Mouse (Mus musculus) liver, embryonic 12.5 days (tissue): Measurements from ENCODE around the gene Eral1. TPM values are rescaled to one million over a fixed set of nuclear protein-coding genes. Genes with fewer than 3 reads are reported as not detected.

ENCODE experiments used
- ATAC-seq: fragments of 200-750 bp; cut with Nextera tagmentation; 2 replicates; pipeline ENCODE4 v1.8.0; 2017; ENCODE audit warnings: moderate number of reproducible peaks, mild to moderate bottlenecking, moderate library complexity
- H3K27ac ChIP-seq: fragments of 300-500 bp; sonication (generic); 2 replicates; pipeline ENCODE4 v1.5.1; 2016; ENCODE audit warnings: mild to moderate bottlenecking
- H3K27me3 ChIP-seq: fragments of 300-500 bp; sonication (generic); replicated peaks from 2 replicates; pipeline ENCODE4 v1.6.1; 2016; ENCODE audit warnings: mild to moderate bottlenecking, moderate library complexity
- H3K36me3 ChIP-seq: fragments of 300-500 bp; sonication (generic); 2 replicates; pipeline ENCODE4 v1.6.1; 2016; ENCODE audit warnings: mild to moderate bottlenecking, moderate library complexity
- H3K4me1 ChIP-seq: fragments of 300-500 bp; sonication (generic); 2 replicates; pipeline ENCODE4 v1.6.1; 2016
- H3K4me2 ChIP-seq: fragments of 300-500 bp; sonication (generic); 2 replicates; pipeline ENCODE4 v1.6.1; 2016; ENCODE audit warnings: mild to moderate bottlenecking, moderate library complexity
- H3K4me3 ChIP-seq: fragments of 300-500 bp; sonication (generic); 2 replicates; pipeline ENCODE4 v1.5.1; 2016; ENCODE audit warnings: mild to moderate bottlenecking, moderate library complexity
- H3K9ac ChIP-seq: fragments of 300-500 bp; sonication (generic); 2 replicates; pipeline ENCODE4 v1.6.1; 2016; ENCODE audit warnings: mild to moderate bottlenecking, moderate library complexity
- H3K9me3 ChIP-seq: fragments of 300-500 bp; sonication (generic); replicated peaks from 2 replicates; pipeline ENCODE4 v1.6.1; 2016; ENCODE audit warnings: mild to moderate bottlenecking, moderate library complexity
- WGBS: fragments of 180-500 bp; shearing (Covaris S2); methylation state at CpG from one replicate; pipeline ENCODE4 v1.1.7; 2016; ENCODE audit not compliant: insufficient replicate concordance; 5-methylcytosine and 5-hydroxymethylcytosine counted together
- polyA plus RNA-seq: library from polyadenylated mRNA; unstranded; fragments of >200 nt; fragmentation: Nextera tagmentation; extraction: Ambion mirVana; gene quantifications from 2 replicates; pipeline ENCODE4 v1.2.1, GENCODE M21; 2016

Eral1 gene
- polyA plus RNA-seq, 1 experiment from 2014 or later: 25.5 TPM

DNA sequence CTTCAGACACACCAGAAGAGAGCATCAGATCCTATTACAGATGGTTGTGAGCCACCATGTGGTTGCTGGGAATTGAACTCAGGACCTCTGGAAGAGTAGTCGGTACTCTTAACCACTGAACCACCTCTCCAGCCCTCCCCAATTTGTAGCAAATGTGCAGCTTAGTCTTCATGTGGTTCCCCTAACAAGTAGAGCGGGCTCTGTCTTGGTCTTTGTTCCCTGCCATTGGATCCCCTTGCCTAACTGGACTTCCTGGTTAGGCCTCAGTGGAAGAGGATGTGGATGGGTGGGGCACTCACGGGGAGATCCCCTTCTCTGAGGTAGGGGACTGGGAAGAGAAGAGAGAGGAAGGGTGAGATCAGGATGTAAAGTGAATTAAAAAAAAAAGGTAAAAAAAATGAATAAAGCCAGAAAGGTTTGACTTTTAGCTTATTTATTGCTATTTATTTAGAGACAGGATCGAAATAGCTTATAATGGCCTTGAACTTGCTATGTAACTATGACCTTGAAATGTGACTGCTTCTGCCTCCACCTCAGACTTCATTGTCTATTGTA lies 6.8 kb upstream of the Eral1 start:
- peak overlapping the region; percentile 45; the same call in 1 of the 2 replicates for H3K27ac ChIP-seq
- no peaks in the 10 kb centered on the region for H3K9me3 ChIP-seq
- no peak overlapping the region for H3K9ac ChIP-seq
- H3K27me3 ChIP-seq: no peaks in the 10 kb centered on the region
- no peak overlapping the region for H3K4me2 ChIP-seq
- peaks cover 13% of the 10 kb centered on the region; the same call in 1 of the 2 replicates for H3K4me1 ChIP-seq
- H3K36me3 ChIP-seq: no peaks in the 10 kb centered on the region
- 68% methylated on average over 4 of the region's 4 CpGs for WGBS
- no peak for ATAC-seq
- H3K4me3 ChIP-seq: no peak overlapping the region

DNA sequence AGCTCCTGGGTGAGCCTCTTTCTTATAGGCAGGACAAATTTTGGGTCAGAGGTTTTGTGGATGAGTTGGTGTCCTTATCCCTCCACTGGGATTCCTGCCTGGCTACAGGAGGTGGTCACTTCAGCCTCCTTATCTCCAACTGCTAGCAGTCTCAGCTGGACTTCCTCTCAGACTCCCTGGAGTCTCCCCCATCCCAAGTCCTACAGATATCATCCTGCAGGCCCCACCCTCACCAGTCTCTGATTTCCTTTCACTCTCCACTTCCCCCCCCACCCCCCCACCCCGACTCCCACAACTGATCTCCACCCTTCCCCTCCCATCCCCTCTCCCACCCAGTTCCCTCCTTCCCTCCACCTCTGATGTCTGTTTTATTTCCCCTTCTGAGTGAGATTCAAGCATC lies 3.4 kb upstream of the Eral1 start:
- Histone ChIP-seq H3K9me3 (no peaks in the 10 kb centered on the region), H3K9ac (no peak overlapping the region), H3K27me3 (no peaks in the 10 kb centered on the region), H3K27ac (no peak overlapping the region), H3K4me1 (peaks cover 34% of the 10 kb centered on the region), H3K36me3 (no peaks in the 10 kb centered on the region), H3K4me2 (no peak overlapping the region), H3K4me3 (no peak overlapping the region)
- ATAC-seq: no peak
- WGBS: 0% methylated on average over 1 of the region's 1 CpGs

DNA sequence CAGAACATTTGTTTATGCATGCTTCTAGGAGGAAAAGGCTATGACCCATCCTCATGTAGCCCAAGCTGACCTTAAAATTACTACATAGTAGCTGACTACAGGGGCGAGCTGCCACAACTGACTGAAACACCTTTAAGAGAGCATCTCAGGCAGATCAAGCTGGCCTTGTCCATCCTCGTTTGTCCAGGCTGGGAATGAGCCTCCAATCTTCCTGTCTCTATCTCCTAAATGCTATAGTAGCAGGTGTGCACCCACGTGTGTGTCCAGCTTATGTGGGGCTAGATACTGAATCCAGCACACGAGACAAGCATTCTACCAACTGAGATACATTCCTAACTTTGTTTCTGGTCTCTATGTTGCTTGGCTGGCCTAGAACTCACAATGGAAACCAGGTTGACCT lies 5.5 kb downstream of the Eral1 start:
- H3K9me3 ChIP-seq: no peaks in the 10 kb centered on the region
- ATAC-seq: no peak
- 51% methylated on average over 4 of the region's 4 CpGs for WGBS
- peak overlapping the region; percentile 73 for H3K4me3 ChIP-seq
- H3K36me3 ChIP-seq: peaks cover 71% of the 10 kb centered on the region
- H3K27me3 ChIP-seq: no peaks in the 10 kb centered on the region
- H3K4me1 ChIP-seq: peaks cover 72% of the 10 kb centered on the region
- peak overlapping the region; percentile 93 for H3K9ac ChIP-seq
- peak overlapping the region; percentile 100 for H3K27ac ChIP-seq
- peak overlapping the region; percentile 81 for H3K4me2 ChIP-seq

DNA sequence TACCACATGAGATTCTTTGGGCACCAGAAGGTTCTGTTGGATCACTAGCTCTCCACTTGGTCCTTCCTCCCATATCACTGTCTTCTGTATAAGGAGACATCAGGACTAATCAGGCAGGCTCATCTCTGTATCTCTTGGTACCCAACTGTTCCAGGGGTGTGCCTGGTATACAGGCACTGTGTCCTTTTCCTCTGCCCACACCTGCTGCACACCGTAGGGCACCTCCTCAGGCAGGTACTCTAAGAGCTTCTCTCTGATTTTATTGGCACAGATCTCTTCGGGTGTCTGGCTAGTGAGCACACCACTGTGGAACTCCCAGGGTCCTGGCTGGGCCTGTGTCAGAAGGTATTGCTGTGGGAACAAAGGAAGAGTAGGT lies 5.9 kb downstream of the Eral1 start:
- WGBS: 47% methylated on average over 2 of the region's 2 CpGs
- Histone ChIP-seq H3K36me3 (peaks cover 71% of the 10 kb centered on the region), H3K27me3 (no peaks in the 10 kb centered on the region), H3K4me1 (peaks cover 72% of the 10 kb centered on the region), H3K4me2 (peak overlapping the region; percentile 81), H3K9ac (peak overlapping the region; percentile 93), H3K27ac (peak overlapping the region; percentile 100), H3K4me3 (peak overlapping the region; percentile 73), H3K9me3 (no peaks in the 10 kb centered on the region)
- ATAC-seq: peak; percentile 59

DNA sequence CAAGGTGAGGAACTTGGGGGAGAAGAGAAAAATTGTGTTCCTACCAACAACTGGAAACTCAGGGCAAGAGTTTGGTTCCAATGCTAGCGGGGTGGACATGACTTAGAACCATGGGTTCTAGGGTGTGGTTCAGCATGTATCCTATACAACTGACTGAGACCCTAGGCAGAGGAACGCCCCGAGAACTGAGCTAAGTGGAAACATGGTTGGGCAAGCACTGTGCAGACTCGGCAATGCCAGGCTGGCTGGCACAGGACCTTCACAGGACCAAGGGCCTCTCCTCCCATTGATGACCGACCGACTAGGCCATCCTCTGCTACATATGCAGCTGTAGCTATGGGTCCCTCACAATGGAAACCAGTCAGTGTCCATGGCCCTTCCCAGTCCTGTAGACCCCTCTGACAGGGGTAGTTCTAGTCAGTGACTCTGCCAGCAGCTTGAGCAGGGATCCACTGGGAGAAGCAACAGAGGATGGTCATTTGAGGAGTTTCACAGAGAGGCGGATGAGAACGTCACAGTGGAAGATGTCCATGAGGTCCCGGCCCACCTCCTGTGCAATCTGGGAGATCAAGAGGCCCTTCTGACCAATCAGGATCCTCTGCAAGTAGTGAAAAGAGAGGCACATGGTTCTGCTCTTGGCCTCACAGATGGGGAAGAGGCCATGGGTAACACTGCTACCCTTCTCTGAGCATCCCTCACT lies 6.5 kb downstream of the Eral1 start:
- 41% methylated on average over 9 of the region's 9 CpGs for WGBS
- ATAC-seq: peak; percentile 76
- Histone ChIP-seq H3K4me3 (peak overlapping the region; percentile 73), H3K9ac (peak overlapping the region; percentile 93), H3K4me1 (peaks cover 72% of the 10 kb centered on the region), H3K27ac (peak overlapping the region; percentile 100), H3K9me3 (no peaks in the 10 kb centered on the region), H3K4me2 (peak overlapping the region; percentile 81), H3K27me3 (no peaks in the 10 kb centered on the region), H3K36me3 (peaks cover 71% of the 10 kb centered on the region)

DNA sequence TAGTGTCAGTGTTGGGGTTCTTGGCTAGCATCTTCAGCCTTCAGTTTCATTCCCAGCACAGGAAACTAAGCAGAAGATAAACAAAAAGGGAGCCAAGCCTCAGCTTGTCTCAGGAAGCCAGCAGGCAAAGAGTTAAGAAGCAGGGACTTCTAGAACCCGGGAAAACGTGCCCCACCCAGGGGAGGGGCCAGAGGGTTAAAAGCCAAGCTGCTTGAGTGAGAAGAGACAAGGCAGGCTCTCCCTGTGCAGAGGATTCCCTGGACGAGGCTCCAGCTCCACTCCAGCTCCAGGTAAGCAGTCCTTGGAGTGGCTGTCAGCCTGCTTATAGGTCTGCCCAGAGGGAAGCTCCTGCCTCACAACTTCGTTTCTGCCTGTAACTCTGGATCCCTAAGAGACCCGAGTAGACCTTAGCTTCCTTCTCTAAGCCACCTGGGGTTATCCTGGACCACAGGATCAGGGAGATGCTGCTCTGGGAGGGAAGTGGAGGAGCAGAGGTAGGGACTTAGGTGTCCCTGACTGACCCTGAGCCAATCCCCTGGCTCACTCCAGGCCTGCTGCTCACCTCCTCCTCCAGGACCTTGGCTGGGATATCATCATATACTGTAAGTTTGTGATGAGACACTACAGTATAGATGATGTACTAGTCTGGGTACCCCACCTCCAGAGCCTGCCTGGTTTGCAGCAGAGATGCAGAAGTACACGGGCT lies 7.6 kb downstream of the Eral1 start:
- H3K4me2 ChIP-seq: peak overlapping the region; percentile 81
- H3K27me3 ChIP-seq: no peaks in the 10 kb centered on the region
- H3K4me1 ChIP-seq: peaks cover 78% of the 10 kb centered on the region
- peak; percentile 30 for ATAC-seq
- H3K36me3 ChIP-seq: peaks cover 63% of the 10 kb centered on the region
- peak overlapping the region; percentile 93 for H3K9ac ChIP-seq
- 12% methylated on average over 6 of the region's 6 CpGs for WGBS
- H3K4me3 ChIP-seq: peak overlapping the region; percentile 73
- peak overlapping the region; percentile 100 for H3K27ac ChIP-seq
- H3K9me3 ChIP-seq: no peaks in the 10 kb centered on the region

DNA sequence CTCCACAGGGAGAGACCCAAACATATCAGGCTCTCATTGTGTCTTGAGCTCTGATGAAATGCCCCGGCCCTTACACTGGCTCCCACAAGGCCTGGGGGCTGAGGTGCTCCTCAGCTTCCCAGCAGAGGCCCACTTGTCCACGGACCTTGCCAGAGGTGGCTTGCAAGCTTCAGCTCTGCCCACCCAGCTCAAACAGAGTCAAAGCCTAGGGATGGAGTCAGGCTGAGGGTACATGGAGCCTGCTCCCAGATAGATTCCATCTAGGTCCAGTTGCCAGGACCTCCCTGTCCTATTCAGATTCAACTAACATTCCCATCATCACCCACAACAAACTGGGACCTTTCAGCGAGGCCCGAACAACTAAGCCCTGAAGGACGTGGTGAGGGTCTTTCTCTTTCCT lies 8.2 kb downstream of the Eral1 start:
- H3K27me3 ChIP-seq: no peaks in the 10 kb centered on the region
- H3K9ac ChIP-seq: peak overlapping the region; percentile 93
- H3K36me3 ChIP-seq: peaks cover 57% of the 10 kb centered on the region
- H3K9me3 ChIP-seq: no peaks in the 10 kb centered on the region
- peak overlapping the region; percentile 100 for H3K27ac ChIP-seq
- whole genome bisulfite sequencing: 32% methylated on average over 5 of the region's 5 CpGs
- peak overlapping the region; percentile 81 for H3K4me2 ChIP-seq
- H3K4me3 ChIP-seq: peak overlapping the region; percentile 73
- no peak for ATAC-seq
- H3K4me1 ChIP-seq: peaks cover 83% of the 10 kb centered on the region

DNA sequence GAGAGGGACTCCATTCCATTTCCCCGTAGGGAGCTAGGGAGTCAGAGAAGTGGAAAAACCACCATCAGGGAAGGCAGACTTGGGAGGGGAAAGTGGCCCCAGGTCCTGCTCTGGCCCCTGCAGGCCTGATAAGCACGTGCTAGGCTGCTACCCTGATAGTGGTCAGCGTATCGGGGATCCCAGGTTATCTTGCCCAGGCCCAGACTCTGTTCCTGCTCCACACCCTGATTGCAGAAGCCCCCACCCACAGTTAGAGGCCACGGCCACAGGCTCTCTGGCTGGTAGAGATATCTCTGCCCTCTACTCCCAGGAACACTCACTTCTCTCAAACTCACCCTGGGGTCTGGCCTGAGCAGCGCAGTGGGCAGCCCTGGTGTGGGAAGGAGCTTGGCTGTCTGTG lies 10.5 kb downstream of the Eral1 start:
- H3K9ac ChIP-seq: peak overlapping the region; percentile 93
- peak overlapping the region; percentile 73 for H3K4me3 ChIP-seq
- no peaks in the 10 kb centered on the region for H3K9me3 ChIP-seq
- ATAC-seq: peak; percentile 73
- H3K36me3 ChIP-seq: peaks cover 34% of the 10 kb centered on the region
- H3K27ac ChIP-seq: peak overlapping the region; percentile 100
- peak overlapping the region; percentile 81 for H3K4me2 ChIP-seq
- H3K4me1 ChIP-seq: peaks cover 85% of the 10 kb centered on the region
- H3K27me3 ChIP-seq: no peaks in the 10 kb centered on the region
- 29% methylated on average over 6 of the region's 6 CpGs for WGBS

DNA sequence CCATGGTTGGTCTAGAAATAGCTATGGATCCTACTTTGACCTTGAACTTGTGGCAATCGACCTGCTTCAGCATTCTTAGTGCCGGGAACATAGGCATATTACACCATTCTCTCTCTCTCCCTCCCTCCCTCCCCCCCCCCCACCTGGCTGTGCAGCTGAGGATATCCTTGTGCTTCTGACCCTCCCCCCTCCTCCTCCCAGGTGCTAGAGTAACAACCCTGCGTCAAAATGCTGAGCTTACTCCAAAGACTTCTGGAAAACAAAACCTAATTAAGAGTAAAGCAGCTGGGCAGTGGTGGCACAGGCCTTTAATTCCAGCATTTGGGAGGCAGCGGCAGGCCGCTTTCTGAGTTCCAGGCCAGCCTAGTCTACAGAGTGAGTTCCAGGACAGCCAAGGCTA lies 11.1 kb downstream of the Eral1 start:
- Histone ChIP-seq H3K36me3 (peaks cover 29% of the 10 kb centered on the region), H3K4me2 (peak overlapping the region; percentile 81), H3K27ac (peak overlapping the region; percentile 100), H3K9ac (peak overlapping the region; percentile 81), H3K27me3 (no peaks in the 10 kb centered on the region), H3K9me3 (no peaks in the 10 kb centered on the region), H3K4me1 (peaks cover 86% of the 10 kb centered on the region), H3K4me3 (peak overlapping the region; percentile 34)
- WGBS: 25% methylated on average over 5 of the region's 5 CpGs
- ATAC-seq: no peak

DNA sequence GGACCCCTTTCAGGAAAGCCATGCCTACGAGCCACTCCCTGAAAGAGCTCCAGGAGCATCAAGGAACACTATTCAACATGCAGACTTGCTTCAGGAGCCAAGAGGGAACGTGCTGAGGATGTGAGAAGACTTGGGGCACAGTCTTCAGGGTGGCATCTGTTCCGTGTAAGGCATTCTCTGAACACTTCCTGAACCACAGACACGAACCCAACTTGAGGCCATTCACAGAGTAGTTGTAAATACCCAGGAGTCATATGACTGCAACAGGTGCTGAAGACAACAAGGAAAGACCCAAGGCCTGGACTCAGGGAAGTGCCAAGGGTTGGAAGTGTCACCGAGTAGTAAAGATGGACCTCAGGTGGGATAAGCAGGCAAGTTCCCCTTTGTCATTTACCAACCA lies 12.6 kb downstream of the Eral1 start:
- peak overlapping the region; percentile 100 for H3K27ac ChIP-seq
- no peaks in the 10 kb centered on the region for H3K27me3 ChIP-seq
- H3K9me3 ChIP-seq: no peaks in the 10 kb centered on the region
- peaks cover 97% of the 10 kb centered on the region for H3K4me1 ChIP-seq
- H3K4me2 ChIP-seq: peak overlapping the region; percentile 50
- WGBS: 65% methylated on average over 5 of the region's 5 CpGs
- peaks cover 14% of the 10 kb centered on the region for H3K36me3 ChIP-seq
- H3K4me3 ChIP-seq: no peak overlapping the region
- no peak for ATAC-seq
- peak overlapping the region; percentile 81 for H3K9ac ChIP-seq

DNA sequence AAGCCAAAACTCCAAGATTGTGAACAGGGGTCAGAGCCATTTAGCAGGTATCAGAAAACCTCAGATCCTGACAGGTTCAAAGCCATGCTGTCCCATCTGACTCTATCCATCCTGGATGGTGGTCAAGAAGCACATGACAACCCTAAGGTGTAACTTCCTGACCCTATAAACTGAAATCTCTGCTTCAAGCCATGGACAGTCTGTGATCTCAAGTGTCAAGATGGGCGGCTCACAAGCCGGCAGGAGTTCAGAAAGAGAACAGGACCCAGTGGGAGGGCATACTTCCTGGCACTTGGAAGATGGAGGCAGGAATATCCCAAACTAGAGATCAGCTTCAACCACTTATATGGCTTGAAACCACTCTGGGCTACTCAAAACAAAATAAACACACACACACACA lies 13.5 kb downstream of the Eral1 start:
- no peak for ATAC-seq
- Histone ChIP-seq H3K9me3 (no peaks in the 10 kb centered on the region), H3K9ac (peak overlapping the region; percentile 81), H3K4me2 (peak overlapping the region; percentile 50), H3K4me3 (no peak overlapping the region), H3K27ac (peak overlapping the region; percentile 100), H3K4me1 (peaks cover 98% of the 10 kb centered on the region), H3K27me3 (no peaks in the 10 kb centered on the region), H3K36me3 (peaks cover 7% of the 10 kb centered on the region; the same call in 1 of the 2 replicates)
- WGBS: 70% methylated on average over 2 of the region's 2 CpGs

DNA sequence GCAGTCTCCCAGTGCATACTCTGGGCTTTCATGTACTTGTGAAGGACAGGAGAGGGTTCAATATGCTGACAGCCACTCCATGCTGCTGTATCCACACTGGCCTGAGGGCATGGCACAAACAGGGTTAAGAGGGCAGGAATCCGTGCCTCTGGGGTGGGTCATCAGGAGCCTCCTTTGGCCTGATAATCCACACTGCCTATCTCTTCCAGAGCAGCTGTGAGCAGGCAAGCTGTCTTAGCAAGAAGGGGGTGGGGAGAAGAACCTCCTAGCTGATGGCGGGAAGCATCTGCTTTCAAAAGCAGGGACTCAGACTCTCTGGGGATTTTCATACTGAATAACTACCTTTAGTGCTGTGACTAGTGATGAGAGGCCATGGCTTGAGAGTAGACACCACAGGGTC lies 14.3 kb downstream of the Eral1 start:
- Histone ChIP-seq H3K36me3 (peaks cover 3% of the 10 kb centered on the region; the same call in 1 of the 2 replicates), H3K27me3 (no peaks in the 10 kb centered on the region), H3K4me2 (peak overlapping the region; percentile 50), H3K9me3 (no peaks in the 10 kb centered on the region), H3K4me3 (no peak overlapping the region), H3K27ac (peak overlapping the region; percentile 100), H3K4me1 (peaks cover 98% of the 10 kb centered on the region), H3K9ac (peak overlapping the region; percentile 81)
- ATAC-seq: peak; percentile 83
- 12% methylated on average over 2 of the region's 2 CpGs for WGBS
